Mouse (Mus musculus) cerebellum, adult 2 months (tissue): ENCODE data around the gene Cwh43. TPM values are rescaled to one million over a fixed set of nuclear protein-coding genes. Genes with fewer than 3 reads are reported as not detected.

Experiments
- DNase-seq, 2 experiments: peaks; one replicate each; pipeline ENCODE4 v3.0.0; 2021
- H3K27ac ChIP-seq: fragments of 200-500 bp; 2 replicates; pipeline ENCODE4 v1.5.1; 2012; ENCODE audit warnings: low read length, control low read depth, inconsistent platforms; ENCODE audit not compliant: insufficient read depth
- H3K27me3 ChIP-seq: fragments of 200-500 bp; 2 replicates; pipeline ENCODE4 v1.6.1; 2012; ENCODE audit warnings: inconsistent platforms, mild to moderate bottlenecking, low read length, moderate library complexity; ENCODE audit not compliant: control insufficient read depth, insufficient read depth
- H3K4me1 ChIP-seq: fragments of 200-500 bp; 2 replicates; pipeline ENCODE4 v1.6.1; 2011; ENCODE audit warnings: low read length; ENCODE audit not compliant: control insufficient read depth, insufficient read depth
- H3K4me3 ChIP-seq: fragments of 200-500 bp; replicated peaks from 2 replicates; pipeline ENCODE3; 2011; ENCODE audit warnings: mild to moderate bottlenecking, low read depth, low read length, control low read depth; ENCODE audit not compliant: insufficient read depth
- CTCF ChIP-seq: fragments of 200-500 bp; IDR thresholded peaks from 2 replicates; pipeline ENCODE4 v1.5.1; 2011; ENCODE audit warnings: low read depth, mild to moderate bottlenecking, control low read depth, low read length, moderate library complexity, borderline replicate concordance; ENCODE audit not compliant: insufficient read depth
- POLR2A ChIP-seq: fragments of 200-500 bp; IDR thresholded peaks from 2 replicates; pipeline ENCODE4 v1.6.1; 2011; ENCODE audit warnings: low read length, control low read depth, borderline replicate concordance; ENCODE audit not compliant: insufficient read depth
- WGBS: fragments of 180-500 bp; shearing (Covaris S2); methylation state at CpG from one replicate; pipeline ENCODE4 v1.1.7; 2018; 5-methylcytosine and 5-hydroxymethylcytosine counted together
- polyA plus RNA-seq: library from polyadenylated mRNA; depleted of rRNA; stranded (reverse); fragments of >200 nt; gene quantifications from 2 replicates; pipeline ENCODE4 v1.2.3, GENCODE M21; 2012

Cwh43 gene
- polyA plus RNA-seq, 1 experiment, result 0.20 TPM

- Histone ChIP-seq H3K4me3 (no peak overlapping the region), H3K27me3 (no peaks in the 10 kb centered on the region; the same call in 1 of the 2 replicates), H3K27ac (no peak overlapping the region), H3K4me1 (no peaks in the 10 kb centered on the region)
- DNase-seq, result no peak
- WGBS, result 80% methylated on average over 7 of the region's 7 CpGs
- TF ChIP-seq CTCF, result no peak
- no peak for TF ChIP-seq POLR2A
Measured at GRCm38 (mm10) chr5:73381510-73381909, 24.4 kb upstream of the Cwh43 start.

- H3K4me1 ChIP-seq, result no peaks in the 10 kb centered on the region
- no peaks in the 10 kb centered on the region; the same call in 1 of the 2 replicates for H3K27me3 ChIP-seq
- TF ChIP-seq CTCF, result no peak
- no peak for TF ChIP-seq POLR2A
- H3K4me3 ChIP-seq, result no peak overlapping the region
- no peak for DNase-seq
- no peak overlapping the region for H3K27ac ChIP-seq
- WGBS, result 81% methylated on average over 9 of the region's 9 CpGs
Measured at GRCm38 (mm10) chr5:73381976-73382540, 23.8 kb upstream of the Cwh43 start.

GRCm38 (mm10) chr5:73382737-73383646, 22.9 kb upstream of the Cwh43 start:
- TF ChIP-seq POLR2A (no peak), CTCF (no peak; the same call in 1 of the 2 replicates)

GRCm38 (mm10) chr5:73383647-73383970, 22.3 kb upstream of the Cwh43 start:
- Histone ChIP-seq H3K4me3 (no peak overlapping the region), H3K4me1 (no peaks in the 10 kb centered on the region), H3K27me3 (no peaks in the 10 kb centered on the region; the same call in 1 of the 2 replicates), H3K27ac (no peak overlapping the region)
- no peak for TF ChIP-seq POLR2A
- TF ChIP-seq CTCF, result no peak
- 16% methylated on average over 4 of the region's 4 CpGs for WGBS
- no peak for DNase-seq

More at GRCm38 (mm10) chr5:73382737-73383646, 22.9 kb upstream of the Cwh43 start:
- 23% methylated on average over 3 of the region's 3 CpGs for whole genome bisulfite sequencing
- Histone ChIP-seq H3K4me1 (no peaks in the 10 kb centered on the region), H3K4me3 (no peak overlapping the region), H3K27me3 (no peaks in the 10 kb centered on the region; the same call in 1 of the 2 replicates), H3K27ac (no peak overlapping the region)
- peak; percentile 52 to 54 for DNase-seq

GRCm38 (mm10) chr5:73393041-73393440, 12.8 kb upstream of the Cwh43 start:
- Histone ChIP-seq H3K4me3 (no peak overlapping the region), H3K27me3 (no peaks in the 10 kb centered on the region), H3K27ac (no peak overlapping the region), H3K4me1 (no peaks in the 10 kb centered on the region; the same call in 1 of the 2 replicates)
- DNase-seq, result no peak
- 47% methylated on average over 9 of the region's 9 CpGs for WGBS
- TF ChIP-seq POLR2A, result no peak
- no peak for TF ChIP-seq CTCF

GRCm38 (mm10) chr5:73399768-73400526, 5.9 kb upstream of the Cwh43 start:
- WGBS, result 24% methylated on average over 7 of the region's 7 CpGs
- TF ChIP-seq POLR2A, result no peak
- TF ChIP-seq CTCF, result no peak
- no peak for DNase-seq
- H3K27ac ChIP-seq, result no peak overlapping the region
- H3K27me3 ChIP-seq, result no peaks in the 10 kb centered on the region; the same call in 1 of the 2 replicates
- H3K4me3 ChIP-seq, result no peak overlapping the region
- H3K4me1 ChIP-seq, result no peaks in the 10 kb centered on the region

- WGBS, result 63% methylated on average over 5 of the region's 5 CpGs
- Histone ChIP-seq H3K4me3 (no peak overlapping the region), H3K27me3 (peaks cover under 1% of the 10 kb centered on the region; the same call in 1 of the 2 replicates), H3K27ac (no peak overlapping the region), H3K4me1 (no peaks in the 10 kb centered on the region)
- no peak for TF ChIP-seq CTCF
- no peak for TF ChIP-seq POLR2A
- DNase-seq, result no peak
Measured at GRCm38 (mm10) chr5:73401341-73401740, 4.5 kb upstream of the Cwh43 start.
